Mouse (Mus musculus) thymus, adult 2 months (tissue): ENCODE measurements at regions not wholly inside any gene's neighbourhood (a gene's known extent, or its start where the extent isn't known, plus 50 kb on each side); places are given as distances from the start of the nearest gene placed in this dataset.

Experiments used
- CTCF ChIP-seq: fragments of 200-500 bp; IDR thresholded peaks from 2 replicates; pipeline ENCODE4 v1.5.1; 2012; ENCODE audit warnings: mild to moderate bottlenecking, control low read depth, low read length, moderate library complexity, borderline replicate concordance; ENCODE audit not compliant: control insufficient read depth, poor library complexity, insufficient read depth; ENCODE audit errors: extremely low read depth
- POLR2A ChIP-seq: fragments of 200-500 bp; IDR thresholded peaks from 2 replicates; pipeline ENCODE4 v1.6.1; 2012; ENCODE audit warnings: mild to moderate bottlenecking, low read length, control low read depth, moderate library complexity; ENCODE audit not compliant: control insufficient read depth, poor library complexity, insufficient read depth; ENCODE audit errors: extremely low read depth

DNA sequence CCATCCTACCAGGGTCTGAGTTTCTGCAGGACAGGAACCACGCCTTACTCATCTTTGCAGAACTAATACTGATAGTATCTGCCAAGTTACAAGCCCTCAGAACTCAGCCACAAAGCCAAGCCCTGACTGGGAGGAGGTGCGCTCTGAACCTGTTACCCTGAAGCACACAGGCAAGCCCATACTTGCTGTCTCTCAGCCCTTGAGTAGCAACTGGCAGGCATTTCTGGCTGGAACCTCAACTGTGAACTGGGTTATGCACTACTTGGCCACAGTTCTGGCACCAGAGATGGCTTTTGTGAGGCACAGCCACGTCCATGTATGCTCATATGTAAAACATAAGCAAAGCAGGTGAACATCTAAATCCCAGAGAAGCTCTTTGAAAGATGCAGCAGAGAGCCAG, 179.7 kb upstream of the Nfe2l3 start:
- TF ChIP-seq POLR2A (no peak), CTCF (no peak)
